Mouse (Mus musculus) ES-Bruce4 (cell line): ENCODE results near the gene Mapk6.

Experiments
- CTCF ChIP-seq: IDR thresholded peaks from one replicate; pipeline ENCODE4 v1.8.1; 2011; ENCODE audit warnings: low read depth, low read length
- EP300 ChIP-seq: IDR thresholded peaks from 2 replicates; pipeline ENCODE4 v1.6.1; 2011; ENCODE audit warnings: low read depth, low read length; ENCODE audit not compliant: insufficient read depth
- POLR2A ChIP-seq: IDR thresholded peaks from one replicate; pipeline ENCODE4 v1.8.1; 2011; ENCODE audit warnings: low read length; ENCODE audit not compliant: insufficient read depth

GRCm38 (mm10) chr9:75429040-75429439 lies 19.2 kb upstream of the Mapk6 start:
- TF ChIP-seq POLR2A, result no peak
- no peak for TF ChIP-seq CTCF
- TF ChIP-seq EP300, result no peak
